Mouse (Mus musculus): Measurements from ENCODE around the gene Gin1.

Gene Gin1

DNA sequence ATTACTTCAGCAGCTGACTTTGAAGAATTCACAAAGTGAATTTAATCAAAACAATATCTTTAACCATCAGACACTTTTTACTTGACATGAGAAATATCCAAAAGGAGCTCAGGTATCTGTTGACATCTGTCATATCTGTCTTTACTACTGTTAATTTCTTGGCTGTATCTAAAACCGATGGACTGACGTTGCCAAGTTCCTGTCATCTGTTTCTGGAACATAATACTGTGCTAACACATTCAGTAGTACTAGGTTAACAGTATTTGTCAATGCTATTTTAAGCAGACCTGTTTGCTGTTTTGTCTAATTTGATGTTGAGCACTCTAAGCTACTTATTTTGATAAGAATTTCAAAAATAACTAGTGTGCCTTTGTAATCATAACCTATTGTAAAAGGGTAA is 18.5 kb downstream of the Gin1 start:
- DNase-seq: no peak

DNA sequence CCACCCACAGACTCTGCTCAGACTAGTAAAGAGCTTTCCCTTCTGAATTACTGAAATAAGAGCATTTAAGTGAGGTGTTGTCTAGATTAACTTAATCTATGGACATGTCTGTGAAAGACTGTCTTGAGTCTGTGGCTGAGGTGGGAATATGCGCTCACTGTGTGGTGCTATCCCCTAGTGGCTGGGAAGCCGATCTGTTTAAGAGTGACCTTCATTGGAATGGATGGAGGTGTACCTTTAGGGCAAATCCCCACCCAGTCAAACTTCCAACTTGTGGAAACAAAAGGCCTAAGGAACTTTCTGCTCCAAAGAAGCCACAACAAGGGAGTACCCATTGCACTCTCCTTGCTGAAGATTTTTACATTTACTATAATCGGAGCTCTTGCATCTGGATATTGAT is 24.1 kb downstream of the Gin1 start:
- no peak for DNase-seq

DNA sequence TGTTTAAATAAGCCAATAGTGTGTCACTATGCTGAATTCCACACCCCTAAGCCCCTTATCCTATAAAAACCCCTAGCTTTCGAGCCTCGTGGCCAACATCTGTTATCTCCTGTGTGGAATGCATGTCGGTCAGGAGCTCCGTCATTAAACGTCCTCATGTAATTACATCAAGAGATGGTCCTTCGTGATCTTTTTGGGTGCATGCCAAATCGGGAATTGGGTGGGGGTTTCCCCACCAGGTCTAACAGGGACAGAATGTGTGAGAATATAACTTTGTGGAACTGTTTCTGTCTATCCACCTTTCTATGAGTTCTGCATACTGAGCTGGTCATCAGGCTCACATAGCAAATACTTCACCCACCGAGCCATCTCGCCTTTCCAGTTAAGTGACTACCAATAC is 26.0 kb downstream of the Gin1 start:
- DNase-seq: no peak

DNA sequence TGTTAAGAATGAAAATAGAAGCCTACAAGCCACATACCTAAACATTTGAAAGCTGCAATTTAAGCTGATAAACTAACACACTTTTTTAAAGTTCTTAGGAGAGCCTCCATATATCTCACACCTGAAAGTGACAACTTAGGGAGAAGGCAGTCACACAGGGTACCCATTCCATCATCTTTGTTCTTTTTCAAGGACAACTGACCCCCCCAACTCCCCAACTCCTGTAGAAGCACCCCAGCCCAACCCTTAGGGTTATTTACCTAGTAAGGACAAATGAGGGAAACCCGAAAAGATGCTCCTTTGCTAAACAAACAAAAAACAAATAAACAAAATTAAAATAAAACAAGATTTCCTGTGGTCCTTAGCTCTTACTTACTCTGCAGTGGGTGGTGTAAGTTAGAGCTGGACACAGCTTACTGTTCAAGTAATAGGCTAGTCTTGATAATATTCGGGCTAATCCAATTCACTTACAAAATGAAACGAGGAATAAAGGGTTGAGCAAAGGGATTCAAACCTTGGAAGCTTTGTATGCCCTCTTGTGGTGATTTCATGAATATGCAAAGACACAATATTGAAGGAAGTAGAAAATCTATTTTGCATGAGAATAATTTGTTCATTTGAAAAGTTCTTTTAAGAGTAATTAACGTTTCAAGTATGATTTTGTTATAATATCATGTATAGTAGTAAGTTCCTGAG is 32.4 kb downstream of the Gin1 start:
- no peak for DNase-seq

DNA sequence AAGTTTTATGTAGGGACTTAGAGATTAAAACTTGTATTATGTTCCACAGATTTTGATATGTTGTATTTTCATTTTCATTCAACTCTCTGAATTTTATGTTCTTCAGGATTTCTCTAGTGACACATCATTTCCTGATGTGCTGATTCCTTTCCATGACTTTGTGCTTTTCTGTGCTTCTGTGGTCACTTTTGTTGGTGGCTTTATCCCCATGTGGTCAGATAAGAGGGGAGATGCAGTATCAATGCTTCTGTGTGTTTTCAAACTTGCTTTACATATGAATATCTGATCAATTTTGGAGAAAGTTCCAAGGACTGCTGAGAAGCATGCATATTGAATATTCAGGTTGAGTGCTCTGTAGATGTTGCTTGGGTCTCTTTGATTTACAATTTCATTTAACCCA is 34.5 kb downstream of the Gin1 start:
- DNase-seq: no peak

DNA sequence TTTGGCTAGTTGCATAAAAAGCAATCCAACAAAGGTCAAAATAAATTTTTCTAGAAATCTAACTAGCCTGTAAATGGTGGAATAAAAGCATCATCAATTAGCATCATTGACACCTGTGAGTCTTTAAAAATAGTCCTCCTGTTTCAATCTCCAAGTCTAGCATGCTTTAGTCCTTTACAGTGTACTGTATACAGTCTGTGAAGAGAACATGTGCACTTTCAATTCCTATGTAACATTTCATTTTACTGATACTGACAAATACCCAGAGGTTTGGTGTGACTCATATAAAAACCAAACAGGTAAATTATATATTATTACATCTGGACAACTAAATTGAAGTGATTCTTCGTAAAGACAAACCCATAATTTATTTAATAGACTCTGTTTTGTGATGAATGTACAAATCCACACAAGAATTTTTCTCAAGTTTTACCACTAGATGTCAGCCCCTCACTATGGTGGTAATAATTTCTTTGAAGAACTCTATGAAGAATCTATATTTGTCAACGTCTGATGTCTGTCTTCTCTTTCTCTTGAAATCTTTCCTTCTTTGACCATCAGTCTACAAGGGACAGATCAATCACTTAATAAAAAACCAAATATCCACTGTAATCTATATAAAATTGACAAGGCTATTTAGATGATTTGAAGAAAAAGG is 39.4 kb downstream of the Gin1 start:
- no peak for DNase-seq

DNA sequence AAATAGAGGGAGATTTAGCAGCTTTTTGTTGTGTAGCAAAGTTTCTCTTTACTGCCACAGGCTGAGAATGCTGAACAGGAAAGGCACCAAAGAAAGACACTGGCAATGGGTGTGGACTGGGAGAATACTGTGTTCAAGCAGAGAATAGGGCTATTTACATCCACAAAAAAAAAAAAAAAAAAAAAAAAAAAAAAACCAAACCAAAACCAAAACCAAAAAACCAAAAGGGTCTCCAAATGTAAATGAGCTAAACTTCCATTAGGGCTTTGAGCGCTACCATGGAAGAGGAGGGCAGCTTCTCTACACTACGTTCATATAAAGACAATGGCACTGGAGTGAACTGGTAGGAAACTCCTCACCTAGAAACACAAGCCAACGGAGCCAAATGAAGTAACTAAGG is 51.3 kb downstream of the Gin1 start:
- no peak for DNase-seq

DNA sequence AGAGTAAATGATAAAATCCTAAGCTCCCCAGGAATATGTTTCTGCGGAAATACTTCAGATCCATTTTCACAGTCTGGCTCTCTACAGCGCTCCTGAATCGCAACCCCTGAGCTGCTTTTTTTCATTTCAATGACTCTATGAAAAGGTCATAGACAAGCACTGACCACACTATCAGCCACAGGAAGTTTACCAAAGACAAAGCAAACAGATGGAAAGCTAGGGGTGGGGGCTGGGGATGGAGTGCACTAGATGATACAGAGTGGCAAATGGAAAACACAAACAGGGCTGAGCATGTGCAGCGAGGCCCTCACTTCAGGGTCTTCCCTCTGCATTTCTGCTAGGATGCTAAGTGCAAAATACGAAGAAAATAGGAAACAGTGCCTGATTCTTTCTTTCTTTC is 52.2 kb downstream of the Gin1 start:
- DNase-seq: no peak

DNA sequence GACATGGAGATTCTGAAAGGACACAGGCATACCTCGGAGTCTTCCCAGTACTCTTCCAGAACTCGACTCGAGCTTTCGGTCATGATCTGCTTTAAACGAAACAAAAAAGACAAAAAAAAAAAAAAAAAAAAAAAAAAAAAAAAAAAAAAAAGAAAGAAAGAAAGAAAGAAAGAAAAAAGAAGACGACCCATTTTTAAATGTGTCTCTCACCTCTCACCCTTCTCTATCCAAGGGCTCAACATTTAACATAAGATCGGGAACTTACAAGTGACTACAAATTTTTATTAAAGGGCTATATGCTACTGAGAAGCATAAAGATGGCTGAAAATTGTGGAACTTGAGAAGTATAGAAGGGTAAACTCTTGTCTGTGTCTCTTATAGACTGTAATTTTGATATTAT is 52.9 kb downstream of the Gin1 start:
- no peak for DNase-seq

DNA sequence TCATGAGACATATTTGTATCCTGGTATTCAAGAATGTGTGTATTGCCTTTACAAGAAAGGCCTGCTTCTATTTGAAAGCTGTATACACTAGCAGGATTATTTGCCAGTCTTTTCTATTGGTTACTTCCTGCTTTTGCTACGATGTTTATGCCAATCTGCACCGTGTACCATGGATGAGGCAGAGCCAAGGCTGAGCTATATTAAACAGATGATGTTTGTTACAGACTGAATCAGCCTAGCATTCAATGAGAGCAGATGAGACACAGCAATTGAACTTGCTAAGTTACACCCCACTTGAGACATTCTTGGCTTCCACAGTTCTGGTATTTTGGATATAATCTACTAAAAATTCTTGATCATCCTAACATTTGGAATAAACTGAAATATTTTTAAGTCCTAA is 57.6 kb downstream of the Gin1 start:
- DNase-seq: peak in 1 of 2 experiments; percentile 25

DNA sequence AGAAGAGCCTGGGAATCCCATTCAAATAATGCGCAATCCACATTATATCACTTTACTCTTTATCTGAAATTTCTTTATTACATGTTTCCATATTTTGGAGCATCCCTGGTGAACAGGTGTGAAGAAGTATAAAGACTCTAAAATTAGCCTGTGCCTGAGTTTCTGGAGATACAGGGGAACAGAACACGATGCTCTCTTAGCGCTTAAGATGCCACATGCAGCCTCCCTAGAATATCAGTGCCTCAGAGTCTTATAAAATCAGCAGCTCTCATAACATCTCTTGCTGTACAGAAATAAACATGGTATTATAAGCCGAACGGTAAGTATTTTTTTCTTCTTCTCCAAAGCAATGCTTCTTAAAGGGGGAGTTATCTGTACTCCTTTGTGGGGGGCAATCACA is 58.1 kb downstream of the Gin1 start:
- DNase-seq: no peak

DNA sequence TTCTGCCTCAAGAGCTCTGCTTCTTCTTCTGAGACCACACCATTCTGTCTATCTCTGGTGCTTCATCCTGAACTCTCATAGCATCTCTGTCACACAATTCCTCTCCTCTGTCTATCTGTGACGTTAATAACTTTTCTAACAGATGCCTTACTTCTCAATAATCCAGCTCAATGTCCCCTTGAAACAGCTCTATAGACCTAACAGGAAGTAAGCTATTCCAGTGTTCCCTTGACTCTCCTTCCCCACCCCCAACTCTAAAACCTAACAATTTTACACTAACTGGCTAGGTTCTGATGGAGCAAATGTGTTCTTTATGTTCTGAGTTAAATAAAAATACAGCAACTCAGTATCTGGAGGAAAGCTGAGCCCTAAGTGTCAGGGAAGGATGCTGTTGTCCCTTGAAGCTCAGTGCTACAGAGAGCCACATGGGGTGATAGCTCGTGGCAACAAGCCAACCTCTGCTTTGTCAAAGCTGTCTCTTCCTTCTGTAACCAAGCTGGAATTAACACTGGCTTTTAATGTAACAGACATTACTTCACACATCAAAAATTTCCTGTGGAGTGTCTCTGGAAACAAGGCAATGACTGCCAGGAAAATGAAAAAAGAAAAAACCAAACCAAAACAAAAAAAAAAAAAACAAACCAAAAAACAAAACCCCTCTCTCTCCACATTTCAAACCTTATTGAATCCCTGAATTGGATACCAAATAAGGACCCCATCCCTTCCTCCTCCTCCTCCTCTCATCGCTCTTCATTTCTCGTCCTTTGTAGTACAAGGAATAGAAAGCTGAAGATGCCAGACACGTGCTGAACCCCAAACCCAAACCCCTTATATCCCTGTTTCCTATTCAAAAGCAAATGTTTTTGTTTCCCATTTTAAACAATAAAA is 63.7 kb downstream of the Gin1 start:
- peak in 1 of 2 experiments; percentile 40 for DNase-seq

DNA sequence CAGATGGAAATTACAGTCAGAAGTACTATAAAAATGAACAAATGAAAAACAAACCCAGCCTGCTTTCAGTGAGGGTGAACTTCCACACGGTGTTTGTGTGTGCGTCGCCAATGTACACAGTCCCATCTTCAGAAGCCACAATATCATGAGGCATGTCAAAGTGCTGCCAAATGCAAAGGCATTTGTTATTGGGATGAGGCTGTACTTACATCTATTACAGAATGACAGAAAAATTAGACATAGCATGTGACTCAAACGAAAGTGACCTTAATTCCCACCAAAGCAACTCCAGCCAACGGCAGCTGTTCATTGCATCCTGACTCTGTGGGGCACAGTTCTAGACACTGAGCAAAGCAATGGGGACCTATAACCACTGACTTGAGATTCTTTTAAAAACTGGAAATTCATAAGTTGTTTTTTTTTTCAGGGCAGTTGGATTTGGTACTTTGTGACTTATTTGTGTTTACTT is 64.4 kb downstream of the Gin1 start:
- DNase-seq: no peak

Measured in lung, adult 18-20 months (tissue).